Mouse (Mus musculus) stomach, postnatal 0 days (tissue): ENCODE measurements around the gene Pde4b.

ENCODE experiments used
- CTCF ChIP-seq: IDR thresholded peaks from 2 replicates; pipeline ENCODE4 v1.5.1; 2016; ENCODE audit warnings: antibody characterized with exemption, low read depth, mild to moderate bottlenecking, moderate library complexity
- EP300 ChIP-seq: optimal IDR thresholded peaks from 2 replicates; pipeline ENCODE3; 2016; ENCODE audit warnings: antibody characterized with exemption

GRCm38 (mm10) chr4:102478860-102479259 is 391.5 kb downstream of the Pde4b start:
- TF ChIP-seq CTCF (no peak), EP300 (no peak)
